Mouse (Mus musculus) liver, embryonic 11.5 days (tissue): ENCODE data around the gene Klra4. TPM values are rescaled to one million over a fixed set of nuclear protein-coding genes. Genes with fewer than 3 reads are reported as not detected.
"Not testable (repeated sequence)": the region's sequence is repeated elsewhere in the genome, so short reads cannot be mapped to it uniquely, and the experiment has no call there.

Experiments
- ATAC-seq: fragments of 200-750 bp; cut with Nextera tagmentation; replicated peaks from 2 replicates; pipeline ENCODE4 v1.8.0; 2017; ENCODE audit warnings: moderate number of reproducible peaks, mild to moderate bottlenecking, moderate TSS enrichment, moderate library complexity; ENCODE audit not compliant: low FRiP score
- DNase-seq: peaks from one replicate; pipeline ENCODE4 v3.0.0-alpha.2; 2017; ENCODE audit warnings: low spot score
- H3K27ac ChIP-seq: fragments of 300-500 bp; sonication (generic); 2 replicates; pipeline ENCODE4 v1.5.1; 2014; ENCODE audit warnings: mild to moderate bottlenecking, low read depth, low read length, control low read depth
- H3K27me3 ChIP-seq: fragments of 300-500 bp; sonication (generic); replicated peaks from 2 replicates; pipeline ENCODE4 v1.6.1; 2014; ENCODE audit warnings: low read length, mixed read lengths; ENCODE audit not compliant: control insufficient read depth, insufficient read depth
- H3K36me3 ChIP-seq: fragments of 300-500 bp; sonication (generic); 2 replicates; pipeline ENCODE4 v1.6.1; 2014; ENCODE audit warnings: mild to moderate bottlenecking, low read length, moderate library complexity, mixed read lengths; ENCODE audit not compliant: control insufficient read depth, insufficient read depth
- H3K4me1 ChIP-seq: fragments of 300-500 bp; sonication (generic); replicated peaks from 2 replicates; pipeline ENCODE4 v1.6.1; 2014; ENCODE audit warnings: low read length, mixed read lengths; ENCODE audit not compliant: control insufficient read depth, insufficient read depth
- H3K4me2 ChIP-seq: fragments of 300-500 bp; sonication (generic); 2 replicates; pipeline ENCODE4 v1.6.1; 2014; ENCODE audit warnings: mild to moderate bottlenecking, control low read depth, moderate library complexity
- H3K4me3 ChIP-seq: fragments of 300-500 bp; sonication (generic); 2 replicates; pipeline ENCODE4 v1.5.1; 2014; ENCODE audit warnings: low read depth, low read length, control low read depth
- H3K9ac ChIP-seq: fragments of 300-500 bp; sonication (generic); 2 replicates; pipeline ENCODE4 v1.6.1; 2014; ENCODE audit warnings: low read depth, low read length, control low read depth
- H3K9me3 ChIP-seq: fragments of 300-500 bp; sonication (generic); 2 replicates; pipeline ENCODE4 v1.6.1; 2016; ENCODE audit warnings: low read length, inconsistent platforms, mixed read lengths; ENCODE audit not compliant: control insufficient read depth
- WGBS: fragments of 180-500 bp; shearing (Covaris S2); extraction: QIAGEN DNeasy Blood & Tissue Kit; methylation state at CpG from one replicate; pipeline ENCODE4 v1.1.7; 2014; 5-methylcytosine and 5-hydroxymethylcytosine counted together
- polyA plus RNA-seq: library from polyadenylated mRNA; unstranded; fragments of >200 nt; fragmentation: Nextera tagmentation; extraction: Ambion mirVana; gene quantifications from 2 replicates; pipeline ENCODE4 v1.2.1, GENCODE M21; 2014

The Klra4 gene
- polyA plus RNA-seq, result not detected in 2 replicates

- 55% methylated on average over 1 of the region's 1 CpGs for WGBS
- H3K4me3 ChIP-seq, H3K4me1 ChIP-seq, H3K27me3 ChIP-seq, H3K9me3 ChIP-seq, H3K27ac ChIP-seq, DNase-seq, H3K9ac ChIP-seq, H3K36me3 ChIP-seq, H3K4me2 ChIP-seq, ATAC-seq: not testable (repeated sequence)
Observed at GRCm38 (mm10) chr6:130067171-130067570, at the start of gene Klra4. Gene Klra4, minus strand, starts transcription at chr6:130067271.

- H3K4me2 ChIP-seq, result no peak overlapping the region
- no peak overlapping the region for H3K27ac ChIP-seq
- 94% methylated on average over 1 of the region's 1 CpGs for WGBS
- ATAC-seq, result no peak
- no peaks in the 10 kb centered on the region for H3K36me3 ChIP-seq
- H3K4me1 ChIP-seq, result no peaks in the 10 kb centered on the region
- DNase-seq, result no peak
- no peak overlapping the region for H3K9ac ChIP-seq
- no peaks in the 10 kb centered on the region for H3K27me3 ChIP-seq
- no peak overlapping the region for H3K4me3 ChIP-seq
- H3K9me3 ChIP-seq, result no peaks in the 10 kb centered on the region
Observed at GRCm38 (mm10) chr6:130110485-130110884, 43.4 kb upstream of the Klra4 start.

GRCm38 (mm10) chr6:130102743-130103142 is 35.7 kb upstream of the Klra4 start:
- not testable (repeated sequence) for H3K36me3 ChIP-seq, H3K9ac ChIP-seq, DNase-seq, ATAC-seq, H3K4me1 ChIP-seq, H3K4me3 ChIP-seq, H3K27me3 ChIP-seq, H3K9me3 ChIP-seq, H3K27ac ChIP-seq, H3K4me2 ChIP-seq
- WGBS, result 83% methylated on average over 3 of the region's 3 CpGs

- no peaks in the 10 kb centered on the region for H3K9me3 ChIP-seq
Observed at GRCm38 (mm10) chr6:130092336-130092948, 25.4 kb upstream of the Klra4 start.

GRCm38 (mm10) chr6:130065196-130065595 is 1.9 kb downstream of the Klra4 start:
- H3K4me3 ChIP-seq, result no peak overlapping the region
- no peaks in the 10 kb centered on the region for H3K4me1 ChIP-seq
- no peaks in the 10 kb centered on the region for H3K36me3 ChIP-seq
- H3K27me3 ChIP-seq, result no peaks in the 10 kb centered on the region
- no peak overlapping the region for H3K4me2 ChIP-seq
- H3K9me3 ChIP-seq, result no peaks in the 10 kb centered on the region
- ATAC-seq (no peak), DNase-seq (no peak)
- H3K27ac ChIP-seq, result no peak overlapping the region
- 70% methylated on average over 5 of the region's 5 CpGs for WGBS
- H3K9ac ChIP-seq, result no peak overlapping the region

More at GRCm38 (mm10) chr6:130092336-130092948, 25.4 kb upstream of the Klra4 start:
- H3K27me3 ChIP-seq, result no peaks in the 10 kb centered on the region
- H3K4me3 ChIP-seq, result no peak overlapping the region
- WGBS, result 74% methylated on average over 5 of the region's 5 CpGs
- no peak overlapping the region for H3K4me2 ChIP-seq
- H3K4me1 ChIP-seq, result no peaks in the 10 kb centered on the region
- no peak overlapping the region for H3K27ac ChIP-seq
- no peak for ATAC-seq
- H3K9ac ChIP-seq, result no peak overlapping the region
- DNase-seq, result no peak
- H3K36me3 ChIP-seq, result no peaks in the 10 kb centered on the region

GRCm38 (mm10) chr6:130035146-130035545 is 31.9 kb downstream of the Klra4 start:
- WGBS, result 51% methylated on average over 4 of the region's 4 CpGs
- not testable (repeated sequence) for H3K27me3 ChIP-seq, ATAC-seq, H3K4me2 ChIP-seq, H3K4me1 ChIP-seq, H3K27ac ChIP-seq, DNase-seq, H3K9me3 ChIP-seq, H3K36me3 ChIP-seq, H3K4me3 ChIP-seq, H3K9ac ChIP-seq

GRCm38 (mm10) chr6:130031493-130032089 is 35.5 kb downstream of the Klra4 start:
- not testable (repeated sequence) for H3K4me2 ChIP-seq, DNase-seq, ATAC-seq, H3K36me3 ChIP-seq, H3K4me3 ChIP-seq, H3K27me3 ChIP-seq, H3K27ac ChIP-seq, H3K9me3 ChIP-seq, H3K4me1 ChIP-seq, H3K9ac ChIP-seq

- no peak within 1 kb of the TSS for H3K4me3 ChIP-seq
- H3K27ac ChIP-seq, result no peak within 1 kb of the TSS
- no peaks in the 10 kb centered on the region for H3K36me3 ChIP-seq
- no peaks in the 10 kb centered on the region for H3K27me3 ChIP-seq
- DNase-seq (no peak), ATAC-seq (no peak)
- no peaks in the 10 kb centered on the region for H3K9me3 ChIP-seq
- no peak within 1 kb of the TSS for H3K4me2 ChIP-seq
- H3K9ac ChIP-seq, result no peak within 1 kb of the TSS
- no peaks in the 10 kb centered on the region for H3K4me1 ChIP-seq
- WGBS, result 72% methylated on average over 4 of the region's 4 CpGs
Observed at GRCm38 (mm10) chr6:130026854-130027253, 40.2 kb downstream of the Klra4 start, which contains the start of gene Klra6. Gene Klra6, minus strand, starts transcription at chr6:130026954.
